Mouse (Mus musculus) limb, embryonic 10.5 days (tissue): ENCODE results near the gene Vps52. TPM values are rescaled to one million over a fixed set of nuclear protein-coding genes. Genes with fewer than 3 reads are reported as not detected.
"Not testable (repeated sequence)": the region's sequence is repeated elsewhere in the genome, so short reads cannot be mapped to it uniquely, and the experiment has no call there.

Experiments
- DNase-seq: peaks from one replicate; pipeline ENCODE4 v3.0.0-alpha.2; 2017; ENCODE audit warnings: low spot score
- H3K27ac ChIP-seq: fragments of 300-500 bp; sonication (generic); 2 replicates; pipeline ENCODE4 v1.5.1; 2016; ENCODE audit warnings: mild to moderate bottlenecking
- H3K27me3 ChIP-seq: fragments of 300-500 bp; sonication (generic); 2 replicates; pipeline ENCODE4 v1.6.1; 2016; ENCODE audit warnings: low read depth, mild to moderate bottlenecking; ENCODE audit not compliant: poor library complexity, severe bottlenecking
- H3K36me3 ChIP-seq: fragments of 300-500 bp; sonication (generic); 2 replicates; pipeline ENCODE4 v1.6.1; 2016; ENCODE audit warnings: mild to moderate bottlenecking, moderate library complexity
- H3K4me1 ChIP-seq: fragments of 300-500 bp; sonication (generic); 2 replicates; pipeline ENCODE4 v1.6.1; 2016
- H3K4me3 ChIP-seq: fragments of 300-500 bp; sonication (generic); 2 replicates; pipeline ENCODE4 v1.5.1; 2016; ENCODE audit warnings: mild to moderate bottlenecking, moderate library complexity
- H3K9me3 ChIP-seq: fragments of 300-500 bp; sonication (generic); replicated peaks from 2 replicates; pipeline ENCODE4 v1.6.1; 2016; ENCODE audit warnings: mild to moderate bottlenecking
- WGBS: fragments of 180-500 bp; shearing (Covaris S2); methylation state at CpG from one replicate; pipeline ENCODE4 v1.1.7; 2016; 5-methylcytosine and 5-hydroxymethylcytosine counted together
- polyA plus RNA-seq: library from polyadenylated mRNA; unstranded; fragments of >200 nt; fragmentation: Nextera tagmentation; extraction: Ambion mirVana; gene quantifications from 2 replicates; pipeline ENCODE4 v1.2.1, GENCODE M21; 2016

The Vps52 gene
- polyA plus RNA-seq, 1 experiment from 2014 or later: 49.8 TPM

GRCm38 (mm10) chr17:33973572-33973971 is 18.0 kb downstream of the Vps52 start:
- DNase-seq: no peak
- Histone ChIP-seq H3K27me3 (peaks cover 28% of the 10 kb centered on the region), H3K4me1 (peaks cover 10% of the 10 kb centered on the region), H3K36me3 (no peaks in the 10 kb centered on the region), H3K4me3 (no peak overlapping the region), H3K27ac (no peak overlapping the region), H3K9me3 (no peaks in the 10 kb centered on the region)
- WGBS: 67% methylated on average over 3 of the region's 3 CpGs

- H3K4me3 ChIP-seq: peak overlapping the region; percentile 53
- DNase-seq: peak; percentile 35
- 3% methylated on average over 57 of the region's 57 CpGs for WGBS
- H3K27me3 ChIP-seq: peaks cover 50% of the 10 kb centered on the region
- H3K9me3 ChIP-seq: no peaks in the 10 kb centered on the region
- H3K27ac ChIP-seq: peak overlapping the region; percentile 46; the same call in 1 of the 2 replicates
- peaks cover 29% of the 10 kb centered on the region for H3K4me1 ChIP-seq
- no peaks in the 10 kb centered on the region for H3K36me3 ChIP-seq
Observed at GRCm38 (mm10) chr17:33977861-33978557, 22.4 kb downstream of the Vps52 start.

- Histone ChIP-seq H3K27me3 (peaks cover 50% of the 10 kb centered on the region), H3K4me1 (peaks cover 29% of the 10 kb centered on the region), H3K4me3 (peak overlapping the region; percentile 53), H3K9me3 (no peaks in the 10 kb centered on the region), H3K27ac (peak overlapping the region; percentile 46; the same call in 1 of the 2 replicates), H3K36me3 (no peaks in the 10 kb centered on the region)
- DNase-seq: peak; percentile 42
- under 1% methylated on average over 17 of the region's 17 CpGs for WGBS
Observed at GRCm38 (mm10) chr17:33978631-33979031, 23.0 kb downstream of the Vps52 start.

- 83% methylated on average over 6 of the region's 6 CpGs for WGBS
- H3K27me3 ChIP-seq: peaks cover 50% of the 10 kb centered on the region
Observed at GRCm38 (mm10) chr17:33979512-33980050, 24.0 kb downstream of the Vps52 start.

GRCm38 (mm10) chr17:33980181-33981035 is 24.8 kb downstream of the Vps52 start:
- H3K27ac ChIP-seq: peak overlapping the region; percentile 91
- no peaks in the 10 kb centered on the region for H3K9me3 ChIP-seq
- peak overlapping the region; percentile 62; the same call in 1 of the 2 replicates for H3K4me3 ChIP-seq
- WGBS: 80% methylated on average over 19 of the region's 19 CpGs
- no peak for DNase-seq
- H3K36me3 ChIP-seq: no peaks in the 10 kb centered on the region
- H3K27me3 ChIP-seq: peaks cover 50% of the 10 kb centered on the region
- peaks cover 29% of the 10 kb centered on the region for H3K4me1 ChIP-seq

More at GRCm38 (mm10) chr17:33979512-33980050, 24.0 kb downstream of the Vps52 start:
- H3K9me3 ChIP-seq: no peaks in the 10 kb centered on the region
- H3K4me1 ChIP-seq: peaks cover 29% of the 10 kb centered on the region
- no peak overlapping the region for H3K4me3 ChIP-seq
- DNase-seq: no peak
- H3K27ac ChIP-seq: no peak overlapping the region
- no peaks in the 10 kb centered on the region for H3K36me3 ChIP-seq

- Histone ChIP-seq H3K4me1 (peaks cover 29% of the 10 kb centered on the region), H3K27me3 (peaks cover 44% of the 10 kb centered on the region), H3K27ac (peak overlapping the region; percentile 91), H3K4me3 (peak overlapping the region; percentile 62)
- DNase-seq: peak; percentile 92
- not testable (repeated sequence) for H3K9me3 ChIP-seq, H3K36me3 ChIP-seq
- 1% methylated on average over 27 of the region's 27 CpGs for WGBS
Observed at GRCm38 (mm10) chr17:33981192-33981909, 25.7 kb downstream of the Vps52 start.

GRCm38 (mm10) chr17:33982136-33982535 is 26.5 kb downstream of the Vps52 start:
- peak; percentile 76 for DNase-seq
- H3K36me3 ChIP-seq: not testable (repeated sequence)
- peaks cover 29% of the 10 kb centered on the region for H3K4me1 ChIP-seq

GRCm38 (mm10) chr17:33991788-33992664 is 36.4 kb downstream of the Vps52 start:
- H3K9me3 ChIP-seq: no peaks in the 10 kb centered on the region
- no peak overlapping the region for H3K4me3 ChIP-seq

More at GRCm38 (mm10) chr17:33982136-33982535, 26.5 kb downstream of the Vps52 start:
- H3K4me3 ChIP-seq, H3K9me3 ChIP-seq, H3K27ac ChIP-seq: not testable (repeated sequence)
- peaks cover 36% of the 10 kb centered on the region for H3K27me3 ChIP-seq
- 7% methylated on average over 8 of the region's 8 CpGs for WGBS

GRCm38 (mm10) chr17:33994959-33995358 is 39.3 kb downstream of the Vps52 start:
- Histone ChIP-seq H3K36me3 (no peaks in the 10 kb centered on the region), H3K4me3 (no peak overlapping the region), H3K27ac (no peak overlapping the region), H3K27me3 (peaks cover 32% of the 10 kb centered on the region), H3K9me3 (no peaks in the 10 kb centered on the region), H3K4me1 (peaks cover 9% of the 10 kb centered on the region)
- 94% methylated on average over 8 of the region's 8 CpGs for WGBS
- no peak for DNase-seq

More at GRCm38 (mm10) chr17:33991788-33992664, 36.4 kb downstream of the Vps52 start:
- DNase-seq: peak; percentile 75
- Histone ChIP-seq H3K27ac (no peak overlapping the region), H3K4me1 (no peaks in the 10 kb centered on the region), H3K27me3 (peaks cover 3% of the 10 kb centered on the region), H3K36me3 (no peaks in the 10 kb centered on the region)
- 34% methylated on average over 10 of the region's 10 CpGs for WGBS

GRCm38 (mm10) chr17:33995651-33996050 is 40.0 kb downstream of the Vps52 start:
- no peak for DNase-seq
- peaks cover 39% of the 10 kb centered on the region for H3K27me3 ChIP-seq
- H3K27ac ChIP-seq: no peak overlapping the region
- peaks cover 14% of the 10 kb centered on the region for H3K4me1 ChIP-seq
- H3K9me3 ChIP-seq: no peaks in the 10 kb centered on the region
- 35% methylated on average over 3 of the region's 3 CpGs for WGBS
- no peaks in the 10 kb centered on the region for H3K36me3 ChIP-seq
- no peak overlapping the region for H3K4me3 ChIP-seq

GRCm38 (mm10) chr17:33997025-33997424 is 41.4 kb downstream of the Vps52 start:
- not testable (repeated sequence) for H3K9me3 ChIP-seq, H3K4me3 ChIP-seq, DNase-seq, H3K27ac ChIP-seq, H3K36me3 ChIP-seq
- Histone ChIP-seq H3K4me1 (peaks cover 14% of the 10 kb centered on the region), H3K27me3 (peaks cover 53% of the 10 kb centered on the region)
- WGBS: 90% methylated on average over 2 of the region's 2 CpGs
